ENCODE assay signal across 8 mouse cellular contexts in genomic region chr19:25395035-25395434, GRCm38 (mm10).
DNase-seq lines count a peak whose midpoint lies in the region; ATAC-seq and TF ChIP-seq lines count a peak whose summit lies in the region.

No protein-coding gene starts in this region.

- whole genome bisulfite sequencing in forebrain, embryonic 12.5 days: 29% methylated on average over 10 of the region's 10 CpGs
- 25% methylated on average over 10 of the region's 10 CpGs for WGBS in limb, embryonic 11.5 days
- 6% methylated on average over 10 of the region's 10 CpGs for WGBS in midbrain, postnatal 0 days

- no peak overlapping the region for H3K4me2 ChIP-seq in forebrain, embryonic 12.5 days
- 0 out of 2 replicates have a peak overlapping the region, but pooled peaks have one; percentile 0 for H3K4me2 ChIP-seq in limb, embryonic 11.5 days (ENCODE audit: low read depth, severe bottlenecking)
- H3K4me2 ChIP-seq in midbrain, postnatal 0 days (ENCODE audit: low read depth, low read length, poor library complexity, severe bottlenecking): no peak overlapping the region

- H3K9me3 ChIP-seq in forebrain, embryonic 12.5 days: no peaks in the 10 kb centered on the region
- H3K9me3 ChIP-seq in limb, embryonic 11.5 days (ENCODE audit: control insufficient read depth, low read length): no peaks in the 10 kb centered on the region
- H3K9me3 ChIP-seq in midbrain, postnatal 0 days (ENCODE audit: low read length): no peaks in the 10 kb centered on the region

- H3K9ac ChIP-seq in forebrain, embryonic 12.5 days: no peak overlapping the region
- H3K9ac ChIP-seq in limb, embryonic 11.5 days (ENCODE audit: low read length): no peak overlapping the region
- no peak overlapping the region for H3K9ac ChIP-seq in midbrain, postnatal 0 days (replicated peaks; ENCODE audit: low read length, poor library complexity, severe bottlenecking)

- no peak overlapping the region for H3K4me3 ChIP-seq in forebrain, embryonic 12.5 days (replicated peaks)
- H3K4me3 ChIP-seq in limb, embryonic 11.5 days (ENCODE audit: low read depth, low read length): no peak overlapping the region
- H3K4me3 ChIP-seq in midbrain, postnatal 0 days (ENCODE audit: low read depth, low read length): no peak overlapping the region

- peak; percentile 36 to 80 for DNase-seq in left cerebral cortex, postnatal 10 days (ENCODE audit: extremely low spot score in 1 of 2, low spot score in 2 of 2)
- DNase-seq in left cerebral cortex, adult 9 months (ENCODE audit: low spot score in 2 of 2): no peak
- DNase-seq in heart, postnatal 25 days (ENCODE audit: low spot score): peak; percentile 46
- peak; percentile 34 for DNase-seq in limb, embryonic 11.5 days (ENCODE audit: low spot score)
- peak; percentile 87 for DNase-seq in midbrain, postnatal 0 days (ENCODE audit: low spot score)
- DNase-seq in spleen, postnatal 10 days (ENCODE audit: low spot score in 2 of 2): no peak
- no peak for DNase-seq in ovary, postnatal 10 days (ENCODE audit: low spot score)

- TF ChIP-seq CTCF in midbrain, postnatal 0 days (IDR thresholded peaks at IDR 0.05): no peak

- ATAC-seq in forebrain, embryonic 12.5 days (ENCODE audit: low FRiP score): no peak
- ATAC-seq in limb, embryonic 11.5 days (ENCODE audit: insufficient number of reproducible peaks, low FRiP score, low TSS enrichment, low read depth): no peak
- ATAC-seq in midbrain, postnatal 0 days (ENCODE audit: low FRiP score): peak; percentile 69

- peaks cover 27% of the 10 kb centered on the region for H3K4me1 ChIP-seq in forebrain, embryonic 12.5 days
- H3K4me1 ChIP-seq in limb, embryonic 11.5 days (ENCODE audit: control insufficient read depth, insufficient read depth, low read length): peaks cover 9% of the 10 kb centered on the region
- H3K4me1 ChIP-seq in midbrain, postnatal 0 days (ENCODE audit: insufficient read depth, low read length): peaks cover 7% of the 10 kb centered on the region; the same call in 1 of the 2 replicates

- H3K27me3 ChIP-seq in forebrain, embryonic 12.5 days: peaks cover 11% of the 10 kb centered on the region
- no peaks in the 10 kb centered on the region for H3K27me3 ChIP-seq in limb, embryonic 11.5 days (ENCODE audit: control insufficient read depth, insufficient read depth, low read length)
- H3K27me3 ChIP-seq in midbrain, postnatal 0 days (ENCODE audit: insufficient read depth, low read length): peaks cover 4% of the 10 kb centered on the region; the same call in 1 of the 2 replicates

- intact Hi-C loops in left cerebral cortex, postnatal 10 days (cut with DNase I): no loop called here
- intact Hi-C loops in heart, postnatal 25 days (cut with DNase I): no loop called here

- H3K36me3 ChIP-seq in forebrain, embryonic 12.5 days (replicated peaks): no peaks in the 10 kb centered on the region
- no peaks in the 10 kb centered on the region for H3K36me3 ChIP-seq in limb, embryonic 11.5 days (ENCODE audit: control insufficient read depth, insufficient read depth, low read length)
- H3K36me3 ChIP-seq in midbrain, postnatal 0 days (ENCODE audit: insufficient read depth, low read length): no peaks in the 10 kb centered on the region

- H3K27ac ChIP-seq in forebrain, embryonic 12.5 days: 0 out of 2 replicates have a peak overlapping the region, but pooled peaks have one; percentile 25
- no peak overlapping the region; the same call in 1 of the 2 replicates for H3K27ac ChIP-seq in limb, embryonic 11.5 days (replicated peaks; ENCODE audit: low read depth, low read length)
- H3K27ac ChIP-seq in midbrain, postnatal 0 days (ENCODE audit: low read depth, low read length): 0 out of 2 replicates have a peak overlapping the region, but pooled peaks have one; percentile 47

Comparison
In these comparisons a context has a peak if more than half of its experiments do, and no peak if none do; other contexts are left out.
1. DNase-seq: peak in left cerebral cortex, postnatal 10 days (2 of 2), heart, postnatal 25 days (single experiment), limb, embryonic 11.5 days (single experiment) and midbrain, postnatal 0 days (single experiment); none in left cerebral cortex, adult 9 months (0 of 2), spleen, postnatal 10 days (0 of 2) and ovary, postnatal 10 days (single experiment).